Mouse (Mus musculus): ENCODE measurements around the gene Samd14. TPM values are rescaled to one million over a fixed set of nuclear protein-coding genes. Genes with fewer than 3 reads are reported as not detected.

The Samd14 gene
- polyA plus RNA-seq, 1 experiment from 2014 or later = 20.3 TPM

- H3K4me2 ChIP-seq (ENCODE audit: low read length) = no peak overlapping the region
- WGBS = 30% methylated on average over 13 of the region's 13 CpGs
Measured at GRCm38 (mm10) chr11:95027850-95028470, 18.3 kb downstream of the Samd14 start.

GRCm38 (mm10) chr11:95032945-95033344 is 23.3 kb downstream of the Samd14 start:
- Histone ChIP-seq H3K4me3 (ENCODE audit: low read depth, low read length) (no peak overlapping the region), H3K4me1 (replicated peaks; ENCODE audit: control insufficient read depth, insufficient read depth, low read length) (0 out of 2 replicates have a peak, but pooled peaks cover 4% of the 10 kb centered on the region), H3K36me3 (ENCODE audit: control insufficient read depth, insufficient read depth, low read length) (peaks cover 8% of the 10 kb centered on the region; the same call in 1 of the 2 replicates), H3K4me2 (ENCODE audit: low read length) (no peak overlapping the region), H3K9ac (ENCODE audit: low read length) (no peak overlapping the region), H3K9me3 (ENCODE audit: control insufficient read depth, low read length) (no peaks in the 10 kb centered on the region), H3K27me3 (replicated peaks; ENCODE audit: control insufficient read depth, insufficient read depth, low read length) (no peaks in the 10 kb centered on the region), H3K27ac (ENCODE audit: low read depth) (no peak overlapping the region)
- WGBS = 33% methylated on average over 6 of the region's 6 CpGs
- DNase-seq (ENCODE audit: low spot score) = no peak
- ATAC-seq (replicated peaks; ENCODE audit: low FRiP score, low TSS enrichment, low read depth) = no peak

More at GRCm38 (mm10) chr11:95027850-95028470, 18.3 kb downstream of the Samd14 start:
- no peaks in the 10 kb centered on the region for H3K27me3 ChIP-seq (replicated peaks; ENCODE audit: control insufficient read depth, insufficient read depth, low read length)
- H3K9me3 ChIP-seq (ENCODE audit: control insufficient read depth, low read length) = no peaks in the 10 kb centered on the region
- H3K4me3 ChIP-seq (ENCODE audit: low read depth, low read length) = no peak overlapping the region
- H3K4me1 ChIP-seq (replicated peaks; ENCODE audit: control insufficient read depth, insufficient read depth, low read length) = no peaks in the 10 kb centered on the region
- no peak overlapping the region for H3K27ac ChIP-seq (ENCODE audit: low read depth)
- DNase-seq (ENCODE audit: low spot score) (no peak), ATAC-seq (replicated peaks; ENCODE audit: low FRiP score, low TSS enrichment, low read depth) (no peak)
- H3K36me3 ChIP-seq (ENCODE audit: control insufficient read depth, insufficient read depth, low read length) = peaks cover 23% of the 10 kb centered on the region
- H3K9ac ChIP-seq (ENCODE audit: low read length) = no peak overlapping the region

- ATAC-seq (replicated peaks; ENCODE audit: low FRiP score, low TSS enrichment, low read depth) (no peak), DNase-seq (ENCODE audit: low spot score) (no peak)
- 0 out of 2 replicates have a peak, but pooled peaks cover 4% of the 10 kb centered on the region for H3K4me1 ChIP-seq (replicated peaks; ENCODE audit: control insufficient read depth, insufficient read depth, low read length)
- peaks cover 8% of the 10 kb centered on the region; the same call in 1 of the 2 replicates for H3K36me3 ChIP-seq (ENCODE audit: control insufficient read depth, insufficient read depth, low read length)
- no peaks in the 10 kb centered on the region for H3K9me3 ChIP-seq (ENCODE audit: control insufficient read depth, low read length)
- H3K9ac ChIP-seq (ENCODE audit: low read length) = no peak overlapping the region
- H3K4me2 ChIP-seq (ENCODE audit: low read length) = no peak overlapping the region
- H3K27ac ChIP-seq (ENCODE audit: low read depth) = no peak overlapping the region
- 54% methylated on average over 14 of the region's 14 CpGs for WGBS
- no peak overlapping the region for H3K4me3 ChIP-seq (ENCODE audit: low read depth, low read length)
- H3K27me3 ChIP-seq (replicated peaks; ENCODE audit: control insufficient read depth, insufficient read depth, low read length) = no peaks in the 10 kb centered on the region
Measured at GRCm38 (mm10) chr11:95033617-95034016, 23.9 kb downstream of the Samd14 start.

- H3K9me3 ChIP-seq (ENCODE audit: control insufficient read depth, low read length) = no peaks in the 10 kb centered on the region
- H3K27ac ChIP-seq (ENCODE audit: low read depth) = no peak overlapping the region
- 66% methylated on average over 10 of the region's 10 CpGs for WGBS
- H3K36me3 ChIP-seq (ENCODE audit: control insufficient read depth, insufficient read depth, low read length) = peaks cover 8% of the 10 kb centered on the region; the same call in 1 of the 2 replicates
- ATAC-seq (replicated peaks; ENCODE audit: low FRiP score, low TSS enrichment, low read depth) (no peak), DNase-seq (ENCODE audit: low spot score) (no peak)
- H3K4me1 ChIP-seq (replicated peaks; ENCODE audit: control insufficient read depth, insufficient read depth, low read length) = peaks cover 4% of the 10 kb centered on the region; the same call in 1 of the 2 replicates
- no peak overlapping the region for H3K4me3 ChIP-seq (ENCODE audit: low read depth, low read length)
- no peak overlapping the region for H3K9ac ChIP-seq (ENCODE audit: low read length)
- H3K4me2 ChIP-seq (ENCODE audit: low read length) = no peak overlapping the region
- no peaks in the 10 kb centered on the region for H3K27me3 ChIP-seq (replicated peaks; ENCODE audit: control insufficient read depth, insufficient read depth, low read length)
Measured at GRCm38 (mm10) chr11:95034902-95035301, 25.2 kb downstream of the Samd14 start.

- no peak overlapping the region for H3K4me3 ChIP-seq (ENCODE audit: low read depth, low read length)
- DNase-seq (ENCODE audit: low spot score) (no peak), ATAC-seq (replicated peaks; ENCODE audit: low FRiP score, low TSS enrichment, low read depth) (no peak)
- H3K27me3 ChIP-seq (replicated peaks; ENCODE audit: control insufficient read depth, insufficient read depth, low read length) = no peaks in the 10 kb centered on the region
- WGBS = 97% methylated on average over 5 of the region's 5 CpGs
- no peak overlapping the region for H3K4me2 ChIP-seq (ENCODE audit: low read length)
- no peaks in the 10 kb centered on the region for H3K9me3 ChIP-seq (ENCODE audit: control insufficient read depth, low read length)
- no peak overlapping the region for H3K27ac ChIP-seq (ENCODE audit: low read depth)
- H3K36me3 ChIP-seq (ENCODE audit: control insufficient read depth, insufficient read depth, low read length) = peaks cover 8% of the 10 kb centered on the region; the same call in 1 of the 2 replicates
- H3K4me1 ChIP-seq (replicated peaks; ENCODE audit: control insufficient read depth, insufficient read depth, low read length) = peaks cover 12% of the 10 kb centered on the region
- no peak overlapping the region for H3K9ac ChIP-seq (ENCODE audit: low read length)
Measured at GRCm38 (mm10) chr11:95036521-95036920, 26.8 kb downstream of the Samd14 start.

- WGBS = 52% methylated on average over 6 of the region's 6 CpGs
- no peak overlapping the region for H3K9ac ChIP-seq (ENCODE audit: low read length)
- H3K4me2 ChIP-seq (ENCODE audit: low read length) = no peak overlapping the region
- H3K36me3 ChIP-seq (ENCODE audit: control insufficient read depth, insufficient read depth, low read length) = peaks cover 8% of the 10 kb centered on the region; the same call in 1 of the 2 replicates
- DNase-seq (ENCODE audit: low spot score) (no peak), ATAC-seq (replicated peaks; ENCODE audit: low FRiP score, low TSS enrichment, low read depth) (no peak)
- H3K9me3 ChIP-seq (ENCODE audit: control insufficient read depth, low read length) = no peaks in the 10 kb centered on the region
- H3K27me3 ChIP-seq (replicated peaks; ENCODE audit: control insufficient read depth, insufficient read depth, low read length) = no peaks in the 10 kb centered on the region
- H3K4me3 ChIP-seq (ENCODE audit: low read depth, low read length) = no peak overlapping the region
- H3K4me1 ChIP-seq (replicated peaks; ENCODE audit: control insufficient read depth, insufficient read depth, low read length) = peaks cover 12% of the 10 kb centered on the region
- H3K27ac ChIP-seq (ENCODE audit: low read depth) = no peak overlapping the region
Measured at GRCm38 (mm10) chr11:95037306-95037705, 27.6 kb downstream of the Samd14 start.

GRCm38 (mm10) chr11:95038156-95038817 is 28.6 kb downstream of the Samd14 start:
- H3K36me3 ChIP-seq (ENCODE audit: control insufficient read depth, insufficient read depth, low read length) = peaks cover 8% of the 10 kb centered on the region; the same call in 1 of the 2 replicates
- no peaks in the 10 kb centered on the region for H3K27me3 ChIP-seq (replicated peaks; ENCODE audit: control insufficient read depth, insufficient read depth, low read length)
- DNase-seq (ENCODE audit: low spot score) = no peak
- H3K9me3 ChIP-seq (ENCODE audit: control insufficient read depth, low read length) = no peaks in the 10 kb centered on the region
- H3K4me2 ChIP-seq (ENCODE audit: low read length) = no peak overlapping the region
- 75% methylated on average over 14 of the region's 14 CpGs for WGBS
- no peak overlapping the region for H3K9ac ChIP-seq (ENCODE audit: low read length)
- no peak for ATAC-seq (replicated peaks; ENCODE audit: low FRiP score, low TSS enrichment, low read depth)
- no peak overlapping the region for H3K4me3 ChIP-seq (ENCODE audit: low read depth, low read length)
- peaks cover 12% of the 10 kb centered on the region for H3K4me1 ChIP-seq (replicated peaks; ENCODE audit: control insufficient read depth, insufficient read depth, low read length)
- no peak overlapping the region for H3K27ac ChIP-seq (ENCODE audit: low read depth)

- 78% methylated on average over 13 of the region's 13 CpGs for WGBS
- Histone ChIP-seq H3K27me3 (replicated peaks; ENCODE audit: control insufficient read depth, insufficient read depth, low read length) (no peaks in the 10 kb centered on the region), H3K27ac (ENCODE audit: low read depth) (no peak overlapping the region), H3K4me3 (ENCODE audit: low read depth, low read length) (no peak overlapping the region), H3K4me1 (replicated peaks; ENCODE audit: control insufficient read depth, insufficient read depth, low read length) (peaks cover 9% of the 10 kb centered on the region), H3K9me3 (ENCODE audit: control insufficient read depth, low read length) (no peaks in the 10 kb centered on the region), H3K9ac (ENCODE audit: low read length) (no peak overlapping the region), H3K4me2 (ENCODE audit: low read length) (no peak overlapping the region), H3K36me3 (ENCODE audit: control insufficient read depth, insufficient read depth, low read length) (peaks cover 8% of the 10 kb centered on the region; the same call in 1 of the 2 replicates)
- no peak for DNase-seq (ENCODE audit: low spot score)
- ATAC-seq (replicated peaks; ENCODE audit: low FRiP score, low TSS enrichment, low read depth) = no peak
Measured at GRCm38 (mm10) chr11:95038818-95039655, 29.4 kb downstream of the Samd14 start.
